Mouse (Mus musculus) MEL (cell line): Measurements from ENCODE around the gene Runx1.

Experiments
- CTCF ChIP-seq, 3 experiments: IDR thresholded peaks in 2 of 3; conservative IDR thresholded peaks in 1 of 3; 2 replicates each; pipeline ENCODE4 v1.5.1; 2011 to 2012; ENCODE audit warnings: low read length in 3 of 3, low read depth in 2 of 3, mild to moderate bottlenecking in 2 of 3, improper control_type of control experiment in 1 of 3, inconsistent platforms in 1 of 3, mixed read lengths in 1 of 3, moderate library complexity in 1 of 3; ENCODE audit not compliant: control insufficient read depth in 1 of 3, insufficient read depth in 1 of 3, poor library complexity in 1 of 3, severe bottlenecking in 1 of 3
- E2F4 ChIP-seq: IDR thresholded peaks from 2 replicates; pipeline ENCODE4 v1.6.1; 2011; ENCODE audit warnings: low read depth, low read length, improper control_type of control experiment, borderline replicate concordance
- EP300 ChIP-seq, 2 experiments: IDR thresholded peaks; 2 replicates each; pipeline ENCODE4 v1.6.1; 2011; ENCODE audit warnings: improper control_type of control experiment in 2 of 2, low read length in 2 of 2, low read depth in 1 of 2, mild to moderate bottlenecking in 1 of 2
- ETS1 ChIP-seq: IDR thresholded peaks from 2 replicates; pipeline ENCODE4 v1.6.1; 2012; ENCODE audit warnings: low read depth, mild to moderate bottlenecking, inconsistent platforms, low read length, improper control_type of control experiment, moderate library complexity
- GABPA ChIP-seq: IDR thresholded peaks from 2 replicates; pipeline ENCODE4 v1.6.1; 2012; ENCODE audit warnings: low read depth, mild to moderate bottlenecking, inconsistent platforms, low read length, improper control_type of control experiment, moderate library complexity
- GATA1 ChIP-seq: IDR thresholded peaks from 2 replicates; pipeline ENCODE4 v1.6.1; 2011; ENCODE audit warnings: low read depth, low read length, improper control_type of control experiment
- MAX ChIP-seq: IDR thresholded peaks from 2 replicates; pipeline ENCODE4 v1.6.1; 2011; ENCODE audit warnings: low read length, improper control_type of control experiment
- MYC ChIP-seq: IDR thresholded peaks from 2 replicates; pipeline ENCODE4 v1.6.1; 2011; ENCODE audit warnings: low read depth, mild to moderate bottlenecking, low read length, improper control_type of control experiment, moderate library complexity
- POLR2A ChIP-seq, 2 experiments: IDR thresholded peaks; 2 replicates each; pipeline ENCODE4 v1.6.1; 2011 to 2012; ENCODE audit warnings: low read length in 2 of 2, mild to moderate bottlenecking in 2 of 2, control low read depth in 1 of 2, improper control_type of control experiment in 1 of 2, low read depth in 1 of 2, moderate library complexity in 1 of 2; ENCODE audit not compliant: control insufficient read depth in 1 of 2, insufficient read depth in 1 of 2, poor library complexity in 1 of 2
- POLR2AphosphoS5 ChIP-seq: IDR thresholded peaks from 2 replicates; pipeline ENCODE4 v1.6.1; 2012; ENCODE audit warnings: low read depth, borderline replicate concordance, mild to moderate bottlenecking, inconsistent platforms, low read length, moderate library complexity, mixed read lengths
- ZKSCAN1 ChIP-seq: IDR thresholded peaks from 2 replicates; pipeline ENCODE4 v1.6.1; 2012; ENCODE audit warnings: low read depth, mild to moderate bottlenecking, inconsistent platforms, low read length, improper control_type of control experiment, moderate library complexity
- ZNF384 ChIP-seq: IDR thresholded peaks from 2 replicates; pipeline ENCODE4 v1.6.1; 2012; ENCODE audit warnings: low read depth, mild to moderate bottlenecking, inconsistent platforms, low read length, improper control_type of control experiment

DNA sequence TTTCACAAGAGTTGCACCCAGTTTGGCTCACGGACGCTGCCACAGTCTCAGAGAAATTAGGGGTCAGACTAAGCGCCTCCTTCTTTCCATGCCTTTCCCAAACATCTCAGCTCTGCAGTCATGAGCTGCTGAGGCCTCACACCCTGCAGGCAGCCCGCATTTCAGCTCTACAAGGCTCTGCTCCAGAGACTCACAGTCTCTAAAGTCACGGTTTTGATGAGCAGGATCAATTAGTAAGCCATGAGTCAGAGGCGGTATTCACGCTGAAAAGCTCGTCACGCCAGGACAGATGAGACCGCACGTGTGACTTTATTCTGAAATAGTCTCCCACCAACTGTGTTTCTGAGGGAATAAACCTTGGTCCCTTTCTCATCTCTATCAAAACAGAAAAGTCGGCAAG is 86.0 kb downstream of the Runx1 start:
- TF ChIP-seq CTCF (IDR thresholded peaks at IDR 0.05 in 2 of 3, conservative IDR thresholded peaks at IDR 0.05 in 1 of 3; ENCODE audit: control insufficient read depth in 1 of 3, insufficient read depth in 1 of 3, low read depth in 2 of 3, low read length in 3 of 3, poor library complexity in 1 of 3, severe bottlenecking in 1 of 3) (no peak), MAX (no peak), GATA1 (no peak), ZNF384 (no peak), E2F4 (no peak), GABPA (no peak), ETS1 (no peak), MYC (no peak), ZKSCAN1 (no peak), POLR2AphosphoS5 (no peak), EP300 (IDR thresholded peaks at IDR 0.05; ENCODE audit: low read depth in 1 of 2, low read length in 2 of 2) (no peak), POLR2A (IDR thresholded peaks at IDR 0.05; ENCODE audit: control insufficient read depth in 1 of 2, insufficient read depth in 1 of 2, low read depth in 1 of 2, low read length in 2 of 2, poor library complexity in 1 of 2) (no peak)
